Mouse (Mus musculus) hindbrain, embryonic 11.5 days (tissue): ENCODE measurements around the gene Mybpc3. TPM values are rescaled to one million over a fixed set of nuclear protein-coding genes. Genes with fewer than 3 reads are reported as not detected.

ENCODE experiments used
- polyA plus RNA-seq: library from polyadenylated mRNA; unstranded; fragments of >200 nt; fragmentation: Nextera tagmentation; extraction: Ambion mirVana; gene quantifications from 2 replicates; pipeline ENCODE4 v1.2.1, GENCODE M21; 2014

The Mybpc3 gene
- polyA plus RNA-seq, 1 experiment from 2014 or later, result not detected

Other genes with a start within 250 kb of the Mybpc3 start
- gene C1qtnf4, start 232.3 kb upstream of the Mybpc3 start, polyA plus RNA-seq, result 15.1 and 21.2 TPM in 2 replicates
- gene Kbtbd4, start 213.4 kb upstream of the Mybpc3 start, polyA plus RNA-seq, result 46.0 and 49.3 TPM in 2 replicates
- gene Ndufs3, start 213.3 kb upstream of the Mybpc3 start, polyA plus RNA-seq, result 215 and 217 TPM in 2 replicates
- gene Celf1, start 177.8 kb upstream of the Mybpc3 start, polyA plus RNA-seq, result 78.8 and 90.2 TPM in 2 replicates
- 0.60 and 1.4 TPM in 2 replicates for gene Rapsn, start 82.5 kb upstream of the Mybpc3 start, polyA plus RNA-seq
- 376 and 394 TPM in 2 replicates for gene Psmc3, start 64.1 kb upstream of the Mybpc3 start, polyA plus RNA-seq
- gene Slc39a13, start 47.7 kb upstream of the Mybpc3 start, polyA plus RNA-seq, result 16.4 and 17.9 TPM in 2 replicates
- 2.6 and 3.0 TPM in 2 replicates for gene Spi1, start 35.8 kb upstream of the Mybpc3 start, polyA plus RNA-seq
- gene Madd, start 65.7 kb downstream of the Mybpc3 start, polyA plus RNA-seq, result 18.6 and 23.7 TPM in 2 replicates
- gene Nr1h3, start 84.7 kb downstream of the Mybpc3 start, polyA plus RNA-seq, result 0.89 and 1.2 TPM in 2 replicates
- gene Acp2, start 84.7 kb downstream of the Mybpc3 start, polyA plus RNA-seq, result 35.6 and 38.6 TPM in 2 replicates
- gene Ddb2, start 118.8 kb downstream of the Mybpc3 start, polyA plus RNA-seq, result 6.2 and 8.6 TPM in 2 replicates
- 16.4 and 17.3 TPM in 2 replicates for gene Pacsin3, start 137.8 kb downstream of the Mybpc3 start, polyA plus RNA-seq
- gene Arfgap2, start 146.8 kb downstream of the Mybpc3 start, polyA plus RNA-seq, result 66.1 and 78.9 TPM in 2 replicates